Mouse (Mus musculus) ES-Bruce4 (cell line): ENCODE measurements around the gene Trp53i13. TPM values are rescaled to one million over a fixed set of nuclear protein-coding genes. Genes with fewer than 3 reads are reported as not detected.
A peak's percentile ranks its signal among the peaks of the same experiment; 100 is the strongest.

Experiments used
- H3K27ac ChIP-seq: 2 replicates; pipeline ENCODE4 v1.5.1; 2012; ENCODE audit warnings: low read length, inconsistent platforms; ENCODE audit not compliant: insufficient read depth
- H3K27me3 ChIP-seq: 2 replicates; pipeline ENCODE4 v1.6.1; 2012; ENCODE audit warnings: mild to moderate bottlenecking, low read length, inconsistent platforms; ENCODE audit not compliant: control insufficient read depth, poor library complexity, insufficient read depth, severe bottlenecking
- H3K36me3 ChIP-seq: 2 replicates; pipeline ENCODE4 v1.6.1; 2012; ENCODE audit warnings: inconsistent platforms, mild to moderate bottlenecking, low read length, moderate library complexity; ENCODE audit not compliant: control insufficient read depth, poor library complexity, insufficient read depth, severe bottlenecking
- H3K4me1 ChIP-seq: one replicate; pipeline ENCODE4 v1.8.1; 2011; ENCODE audit warnings: low read length; ENCODE audit not compliant: control insufficient read depth, insufficient read depth
- H3K4me3 ChIP-seq: 2 replicates; pipeline ENCODE4 v1.5.1; 2011; ENCODE audit warnings: low read depth, mild to moderate bottlenecking, low read length
- H3K9ac ChIP-seq: 2 replicates; pipeline ENCODE4 v1.6.1; 2012; ENCODE audit warnings: low read depth, mild to moderate bottlenecking, inconsistent platforms; ENCODE audit not compliant: poor library complexity, severe bottlenecking
- H3K9me3 ChIP-seq: replicated peaks from 2 replicates; pipeline ENCODE4 v1.6.1; 2012; ENCODE audit warnings: mild to moderate bottlenecking, low read length, inconsistent platforms; ENCODE audit not compliant: control insufficient read depth, poor library complexity, insufficient read depth, severe bottlenecking
- CTCF ChIP-seq: IDR thresholded peaks from one replicate; pipeline ENCODE4 v1.8.1; 2011; ENCODE audit warnings: low read depth, low read length
- EP300 ChIP-seq: IDR thresholded peaks from 2 replicates; pipeline ENCODE4 v1.6.1; 2011; ENCODE audit warnings: low read depth, low read length; ENCODE audit not compliant: insufficient read depth
- POLR2A ChIP-seq: IDR thresholded peaks from one replicate; pipeline ENCODE4 v1.8.1; 2011; ENCODE audit warnings: low read length; ENCODE audit not compliant: insufficient read depth
- polyA plus RNA-seq: library from polyadenylated mRNA; stranded (reverse); fragments of >200 nt; gene quantifications from 2 replicates; pipeline ENCODE4 v1.2.4, GENCODE M21; 2011; ENCODE audit warnings: low read depth; ENCODE audit not compliant: missing spikeins, insufficient read depth, insufficient read length

Gene Trp53i13
- polyA plus RNA-seq, 1 experiment, result 8.2 TPM

GRCm38 (mm10) chr11:77462283-77463100 is 53.3 kb downstream of the Trp53i13 start, which contains the start of gene Coro6:
Coro6 (plus strand) TSS chr11:77462411.
- no peaks in the 10 kb centered on the region for H3K4me1 ChIP-seq
- peak within 1 kb of the TSS; percentile 75 for H3K4me3 ChIP-seq
- no peaks in the 10 kb centered on the region for H3K9me3 ChIP-seq
- peaks cover 10% of the 10 kb centered on the region for H3K27me3 ChIP-seq
- H3K27ac ChIP-seq, result no peak within 1 kb of the TSS
- no peaks in the 10 kb centered on the region for H3K36me3 ChIP-seq
- H3K9ac ChIP-seq, result peak within 1 kb of the TSS; percentile 19
- TF ChIP-seq EP300, result no peak
- TF ChIP-seq CTCF, result no peak
- no peak for TF ChIP-seq POLR2A

GRCm38 (mm10) chr11:77461856-77462255 is 53.9 kb downstream of the Trp53i13 start:
- TF ChIP-seq EP300 (no peak), CTCF (no peak), POLR2A (no peak)
- Histone ChIP-seq H3K36me3 (no peaks in the 10 kb centered on the region), H3K4me1 (no peaks in the 10 kb centered on the region), H3K27ac (no peak overlapping the region), H3K9me3 (no peaks in the 10 kb centered on the region), H3K27me3 (peaks cover 10% of the 10 kb centered on the region), H3K9ac (peak overlapping the region; percentile 19), H3K4me3 (peak overlapping the region; percentile 75)

Other genes with a start within 250 kb of the Trp53i13 start
- gene Coro6, start 53.6 kb downstream of the Trp53i13 start, polyA plus RNA-seq, result 1.8 and 2.1 TPM in 2 replicates
- 3.6 and 4.0 TPM in 2 replicates for gene Ankrd13b, start 26.3 kb downstream of the Trp53i13 start, polyA plus RNA-seq
- gene Git1, start 22.4 kb downstream of the Trp53i13 start, polyA plus RNA-seq, result 56.5 and 63.6 TPM in 2 replicates
- gene Abhd15, start 859 bp downstream of the Trp53i13 start, polyA plus RNA-seq, result not detected in 2 replicates
- not detected in 2 replicates for gene Gm10392, start 3.2 kb upstream of the Trp53i13 start, polyA plus RNA-seq
- gene Taok1, start 91.8 kb upstream of the Trp53i13 start, polyA plus RNA-seq, result 48.1 and 50.5 TPM in 2 replicates
- gene Nufip2, start 170.2 kb upstream of the Trp53i13 start, polyA plus RNA-seq, result 133 and 139 TPM in 2 replicates
- gene Cryba1, start 209.3 kb upstream of the Trp53i13 start, polyA plus RNA-seq, result not detected in 2 replicates
- 59.6 and 62.7 TPM in 2 replicates for gene Myo18a, start 247.3 kb upstream of the Trp53i13 start, polyA plus RNA-seq